Mouse (Mus musculus): ENCODE results near the gene C3ar1. TPM values are rescaled to one million over a fixed set of nuclear protein-coding genes. Genes with fewer than 3 reads are reported as not detected.
A peak's percentile ranks its signal among the peaks of the same experiment; 100 is the strongest.

C3ar1 gene
- total and polyA plus RNA-seq, 3 experiments = 0.89 to 4.7 (median 1.4) TPM

- no peak for TF ChIP-seq ZMIZ1 (IDR thresholded peaks at IDR 0.05; ENCODE audit: low read depth, low read length)
- TF ChIP-seq MEF2A (IDR thresholded peaks at IDR 0.05; ENCODE audit: borderline replicate concordance, low read depth, low read length) = no peak
- TF ChIP-seq JUN (IDR thresholded peaks at IDR 0.05; ENCODE audit: insufficient read depth, low read depth, low read length) = no peak
- no peak for TF ChIP-seq GABPA (IDR thresholded peaks at IDR 0.05; ENCODE audit: insufficient replicate concordance, low read depth, low read length)
- 0 out of 2 replicates have a peak, but pooled peaks have one; percentile 2 for TF ChIP-seq MAFK (IDR thresholded peaks at IDR 0.05; ENCODE audit: insufficient replicate concordance, low read length)
- no peak for TF ChIP-seq JUND (conservative IDR thresholded peaks at IDR 0.05; ENCODE audit: low read depth, low read length)
- TF ChIP-seq RCOR1 (conservative IDR thresholded peaks at IDR 0.05; ENCODE audit: low read depth, low read length) = no peak
- no peak for TF ChIP-seq CHD2 (IDR thresholded peaks at IDR 0.05; ENCODE audit: low read length)
- TF ChIP-seq NELFE (IDR thresholded peaks at IDR 0.05; ENCODE audit: low read depth, low read length) = no peak
- TF ChIP-seq ZNF384 (IDR thresholded peaks at IDR 0.05; ENCODE audit: low read depth, low read length) = no peak
- no peak for TF ChIP-seq ZKSCAN1 (IDR thresholded peaks at IDR 0.05; ENCODE audit: borderline replicate concordance, low read depth, low read length)
- no peak for TF ChIP-seq MXI1 (IDR thresholded peaks at IDR 0.05; ENCODE audit: low read depth, low read length)
- no peak for TF ChIP-seq BHLHE40 (IDR thresholded peaks at IDR 0.05; ENCODE audit: low read depth, low read length)
- no peak for TF ChIP-seq UBTF (IDR thresholded peaks at IDR 0.05; ENCODE audit: low read depth, low read length)
- TF ChIP-seq E2F4 (IDR thresholded peaks at IDR 0.05; ENCODE audit: insufficient replicate concordance, low read depth, low read length) = no peak
- TF ChIP-seq TCF12 (IDR thresholded peaks at IDR 0.05; ENCODE audit: low read depth, low read length) = peak; percentile 55; the same call in 1 of the 2 replicates
Measured at GRCm38 (mm10) chr6:122811771-122812600, 44.0 kb downstream of the C3ar1 start (continued).

GRCm38 (mm10) chr6:122811280-122811652, 44.7 kb downstream of the C3ar1 start:
- Histone ChIP-seq H3K4me1 (ENCODE audit: control insufficient read depth in 1 of 2, insufficient read depth in 2 of 2) (peaks cover 2 to 27% of the 10 kb centered on the region in 2 experiments; a peak in 2 of 4 replicates), H3K27me3 (replicated peaks) (no peaks in the 10 kb centered on the region)
- peak; percentile 87 for DNase-seq (ENCODE audit: extremely low read depth)
- TF ChIP-seq JUN (IDR thresholded peaks at IDR 0.05; ENCODE audit: insufficient read depth, low read depth, low read length) = no peak
- no peak for TF ChIP-seq KAT2A (IDR thresholded peaks at IDR 0.05; ENCODE audit: insufficient replicate concordance, low read length)
- peak; percentile 15; the same call in 1 of the 2 replicates for TF ChIP-seq ELF1 (IDR thresholded peaks at IDR 0.05; ENCODE audit: low read depth, low read length)
- TF ChIP-seq SMC3 (IDR thresholded peaks at IDR 0.05; ENCODE audit: low read depth, low read length) = no peak
- TF ChIP-seq RCOR1 (conservative IDR thresholded peaks at IDR 0.05; ENCODE audit: low read depth, low read length) = no peak
- no peak for TF ChIP-seq MYC (IDR thresholded peaks at IDR 0.05; ENCODE audit: low read depth, low read length)
- no peak for TF ChIP-seq USF2 (conservative IDR thresholded peaks at IDR 0.05; ENCODE audit: low read depth, low read length)
- TF ChIP-seq EP300 (IDR thresholded peaks at IDR 0.05; ENCODE audit: low read length) = no peak
- peak; percentile 89 for TF ChIP-seq POLR2A (IDR thresholded peaks at IDR 0.05; ENCODE audit: low read depth, low read length)
- TF ChIP-seq TCF12 (IDR thresholded peaks at IDR 0.05; ENCODE audit: low read depth, low read length) = peak; percentile 73
- TF ChIP-seq E2F4 (IDR thresholded peaks at IDR 0.05; ENCODE audit: insufficient replicate concordance, low read depth, low read length) = no peak
- no peak for TF ChIP-seq MAFK (IDR thresholded peaks at IDR 0.05; ENCODE audit: insufficient replicate concordance, low read length)
- no peak for TF ChIP-seq USF1 (IDR thresholded peaks at IDR 0.05; ENCODE audit: low read depth, low read length)
- TF ChIP-seq UBTF (IDR thresholded peaks at IDR 0.05; ENCODE audit: low read depth, low read length) = no peak
- no peak for TF ChIP-seq GABPA (IDR thresholded peaks at IDR 0.05; ENCODE audit: insufficient replicate concordance, low read depth, low read length)
- peak; percentile 69; the same call in 1 of the 2 replicates for TF ChIP-seq TBP (conservative IDR thresholded peaks at IDR 0.05; ENCODE audit: low read depth, low read length)
- no peak; the same call in 1 of the 2 replicates for TF ChIP-seq CHD1 (IDR thresholded peaks at IDR 0.05; ENCODE audit: low read depth, low read length)
- peak in 1 of 2 experiments; percentile 7; a peak in 1 of 4 replicates for TF ChIP-seq CTCF (conservative IDR thresholded peaks at IDR 0.05 in 1 of 2, IDR thresholded peaks at IDR 0.05 in 1 of 2; ENCODE audit: low read depth in 2 of 2, low read length in 2 of 2)
- TF ChIP-seq ZNF384 (IDR thresholded peaks at IDR 0.05; ENCODE audit: low read depth, low read length) = no peak
- TF ChIP-seq POLR2AphosphoS2 (IDR thresholded peaks at IDR 0.05; ENCODE audit: low read depth, low read length) = peak; percentile 69
- TF ChIP-seq PAX5 (IDR thresholded peaks at IDR 0.05; ENCODE audit: low read length) = no peak
- TF ChIP-seq MEF2A (IDR thresholded peaks at IDR 0.05; ENCODE audit: borderline replicate concordance, low read depth, low read length) = 0 out of 2 replicates have a peak, but pooled peaks have one; percentile 19
- TF ChIP-seq MAX (IDR thresholded peaks at IDR 0.05; ENCODE audit: low read length) = no peak
- no peak for TF ChIP-seq MXI1 (IDR thresholded peaks at IDR 0.05; ENCODE audit: low read depth, low read length)
- no peak for TF ChIP-seq JUND (conservative IDR thresholded peaks at IDR 0.05; ENCODE audit: low read depth, low read length)
- no peak for TF ChIP-seq CHD2 (IDR thresholded peaks at IDR 0.05; ENCODE audit: low read length)
- TF ChIP-seq ZMIZ1 (IDR thresholded peaks at IDR 0.05; ENCODE audit: low read depth, low read length) = peak; percentile 62; the same call in 1 of the 2 replicates
- TF ChIP-seq NRF1 (IDR thresholded peaks at IDR 0.05; ENCODE audit: low read depth, low read length) = no peak
- TF ChIP-seq NELFE (IDR thresholded peaks at IDR 0.05; ENCODE audit: low read depth, low read length) = peak; percentile 57; the same call in 1 of the 2 replicates
- TF ChIP-seq SIN3A (IDR thresholded peaks at IDR 0.05; ENCODE audit: low read length) = no peak; the same call in 1 of the 2 replicates

More at GRCm38 (mm10) chr6:122811280-122811652, 44.7 kb downstream of the C3ar1 start:
- H3K79me2 ChIP-seq (replicated peaks; ENCODE audit: control insufficient read depth, extremely low read depth, insufficient read depth, poor library complexity, severe bottlenecking) = no peaks in the 10 kb centered on the region
- H3K36me3 ChIP-seq (replicated peaks in 1 of 2; ENCODE audit: control insufficient read depth in 1 of 2, insufficient read depth in 1 of 2, low read length in 1 of 2) = peaks cover 0 to 13% of the 10 kb centered on the region in 2 experiments
- peak overlapping the region; percentile 51 to 69 (median 62) for H3K4me3 ChIP-seq (replicated peaks in 1 of 3; ENCODE audit: low read depth in 2 of 3, low read length in 2 of 3, poor library complexity in 1 of 3)
- H3K27ac ChIP-seq (ENCODE audit: insufficient read depth, low read depth) = peak overlapping the region; percentile 83
- no peaks in the 10 kb centered on the region for H3K9me3 ChIP-seq (replicated peaks; ENCODE audit: low read length)
- no peak overlapping the region; the same call in 1 of the 2 replicates for H3K4me2 ChIP-seq (ENCODE audit: insufficient read depth, low read depth, poor library complexity, severe bottlenecking)
- peak overlapping the region; percentile 64 for H3K9ac ChIP-seq (ENCODE audit: insufficient read depth, low read depth)
- in situ Hi-C loops (cut with MboI; ENCODE audit: low pct_ligation_motif_present, low pct_unique_long_range_greater_than_20kb, low sequenced_read_pairs) (no loop called here), dilution Hi-C loops (cut with MboI; ENCODE audit: extremely low pct_ligation_motif_present, extremely low pct_unique_long_range_greater_than_20kb, low sequenced_read_pairs) (no loop called here)

All from CH12.LX (cell line).